Mouse (Mus musculus) G1E-ER4 (cell line): ENCODE data around the gene St8sia1. TPM values are rescaled to one million over a fixed set of nuclear protein-coding genes. Genes with fewer than 3 reads are reported as not detected.

ENCODE experiments used
- GATA1 ChIP-seq: IDR thresholded peaks from one replicate; pipeline ENCODE4 v1.8.0; 2012; ENCODE audit warnings: low read length, inconsistent platforms
- polyA plus RNA-seq: library from polyadenylated mRNA; stranded (reverse); fragments of >175 nt; gene quantifications from 2 replicates; pipeline ENCODE4 v1.2.3, GENCODE M21; 2012

The St8sia1 gene
- polyA plus RNA-seq, 1 experiment: not detected

DNA sequence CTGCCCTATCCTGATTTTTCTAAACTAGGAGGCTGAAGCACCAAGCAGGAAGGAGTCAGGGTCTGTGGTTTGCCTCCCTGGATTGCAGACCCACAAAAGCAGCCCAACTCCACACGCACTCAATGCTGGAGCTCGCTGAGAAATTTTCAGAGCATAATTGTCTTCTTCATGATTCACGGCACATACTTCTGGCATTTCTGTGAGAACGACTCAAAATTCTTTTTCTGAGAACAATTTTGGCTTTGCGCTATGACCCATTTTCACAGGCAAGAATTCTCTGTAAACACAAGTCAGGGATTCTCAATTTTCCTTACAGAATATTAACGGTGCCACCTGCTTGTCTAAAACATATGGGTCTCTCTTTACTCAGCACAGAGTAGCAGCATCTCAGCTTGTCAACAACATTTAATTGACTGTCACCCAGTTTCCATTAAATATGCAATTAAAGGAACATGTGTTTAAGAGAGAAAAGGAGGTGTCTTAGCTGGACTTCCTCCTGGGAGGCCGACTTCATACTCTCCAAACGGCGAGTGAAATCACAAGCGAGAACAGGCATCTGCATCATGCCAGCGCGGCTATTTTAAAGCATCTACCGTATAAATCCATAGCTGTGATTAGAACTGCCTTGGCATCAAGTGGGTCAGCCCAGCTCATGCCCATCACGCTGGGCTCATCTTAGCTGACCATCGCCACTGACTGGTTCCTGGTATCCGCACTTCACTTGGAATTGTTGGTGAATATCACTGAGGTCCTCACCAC is 35.5 kb downstream of the St8sia1 start:
- no peak for TF ChIP-seq GATA1

GRCm38 (mm10) chr6:142926901-142927605 is 37.2 kb downstream of the St8sia1 start:
- TF ChIP-seq GATA1: no peak

- no peak for TF ChIP-seq GATA1
Measured at GRCm38 (mm10) chr6:142925921-142926320, 38.3 kb downstream of the St8sia1 start.

- no peak for TF ChIP-seq GATA1
Measured at GRCm38 (mm10) chr6:142925374-142925773, 38.9 kb downstream of the St8sia1 start.

DNA sequence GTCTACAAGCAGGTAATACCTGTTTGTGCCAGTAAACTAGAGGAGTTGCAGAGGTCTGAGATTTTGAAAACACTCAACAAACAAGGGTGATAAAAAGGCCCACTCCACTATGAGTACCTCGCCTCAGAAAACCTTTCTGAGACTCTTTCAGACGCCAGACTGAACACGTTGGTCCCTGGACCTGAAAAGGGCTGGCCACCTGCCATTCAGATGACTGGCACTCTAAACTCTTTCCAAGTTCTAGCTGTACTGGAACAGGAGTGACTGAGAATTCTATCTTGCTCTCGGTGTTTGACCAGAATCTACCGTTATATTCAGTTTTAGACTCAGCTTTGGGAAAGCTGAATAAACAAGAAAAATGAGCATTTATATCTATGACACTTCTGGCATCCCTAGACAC is 43.4 kb downstream of the St8sia1 start:
- TF ChIP-seq GATA1: no peak

GRCm38 (mm10) chr6:142918691-142919090 is 45.6 kb downstream of the St8sia1 start:
- no peak for TF ChIP-seq GATA1

DNA sequence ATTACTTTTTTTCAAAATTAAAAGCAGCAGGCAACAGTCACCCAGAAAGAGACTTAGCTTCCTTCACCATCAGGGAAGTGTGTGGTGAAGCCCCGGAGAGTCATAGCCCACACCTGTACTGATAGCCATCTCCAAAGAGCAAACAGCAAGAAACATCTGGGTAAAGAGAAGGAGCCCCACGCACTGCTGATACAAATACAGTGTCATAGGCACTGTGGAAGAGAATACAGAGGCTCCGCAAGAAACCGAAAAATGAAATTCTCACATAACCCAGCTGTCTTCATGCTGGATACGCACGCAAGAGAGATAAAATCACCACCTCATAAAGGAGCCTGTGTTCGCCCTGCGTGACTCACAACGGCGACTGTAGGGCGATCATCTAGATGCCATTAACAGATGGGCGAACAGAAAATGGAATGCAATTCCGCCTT is 46.8 kb downstream of the St8sia1 start:
- no peak for TF ChIP-seq GATA1

DNA sequence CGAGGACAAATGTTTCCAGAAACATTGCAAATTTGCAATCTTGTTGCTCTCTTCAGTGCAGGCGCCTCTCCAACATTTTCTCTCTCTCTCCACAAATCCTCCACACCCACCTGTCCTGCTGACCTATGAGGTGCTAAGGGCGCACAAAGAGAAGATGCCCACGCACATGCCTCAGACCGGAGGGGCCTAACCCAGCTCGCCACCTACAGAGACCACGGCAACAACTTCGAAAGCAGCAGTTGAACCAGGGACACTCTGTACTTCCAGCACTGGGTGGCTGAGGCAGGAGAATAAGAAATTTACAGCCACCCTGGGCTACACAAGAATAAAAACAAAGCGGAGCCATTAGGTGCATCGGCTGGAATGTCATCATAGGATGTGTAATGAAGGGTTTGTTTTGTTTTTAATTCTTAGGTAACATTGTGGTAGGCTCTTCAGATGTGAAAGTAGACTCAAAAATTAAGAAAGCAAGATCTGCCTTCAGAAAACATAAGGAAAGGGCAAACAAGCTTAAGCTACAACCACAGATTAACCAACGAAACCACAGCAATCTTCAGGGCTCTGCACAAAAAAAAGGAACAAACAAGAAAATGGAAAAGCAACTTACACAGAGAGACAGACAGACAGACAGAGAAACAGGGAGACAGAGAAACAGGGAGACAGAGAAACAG is 47.8 kb downstream of the St8sia1 start:
- TF ChIP-seq GATA1: no peak

DNA sequence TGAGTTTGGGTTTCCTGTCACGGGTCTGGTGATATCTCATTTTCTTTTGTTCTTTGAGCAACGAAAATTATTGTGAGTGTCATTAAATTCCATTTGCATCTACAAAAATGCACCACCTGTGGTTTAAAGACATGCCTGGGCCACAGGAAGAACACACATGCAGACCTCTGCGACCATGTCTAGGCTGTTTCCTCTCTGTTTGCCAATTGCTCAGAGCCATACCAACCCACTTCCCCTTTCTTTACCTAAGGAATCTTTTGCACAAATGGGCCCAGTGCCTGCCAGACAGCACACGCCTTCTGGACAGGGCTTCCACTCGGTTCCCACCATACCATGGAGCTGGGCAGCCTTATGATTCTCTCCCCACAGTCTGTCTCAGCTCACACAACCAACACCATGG is 48.8 kb downstream of the St8sia1 start:
- no peak for TF ChIP-seq GATA1

DNA sequence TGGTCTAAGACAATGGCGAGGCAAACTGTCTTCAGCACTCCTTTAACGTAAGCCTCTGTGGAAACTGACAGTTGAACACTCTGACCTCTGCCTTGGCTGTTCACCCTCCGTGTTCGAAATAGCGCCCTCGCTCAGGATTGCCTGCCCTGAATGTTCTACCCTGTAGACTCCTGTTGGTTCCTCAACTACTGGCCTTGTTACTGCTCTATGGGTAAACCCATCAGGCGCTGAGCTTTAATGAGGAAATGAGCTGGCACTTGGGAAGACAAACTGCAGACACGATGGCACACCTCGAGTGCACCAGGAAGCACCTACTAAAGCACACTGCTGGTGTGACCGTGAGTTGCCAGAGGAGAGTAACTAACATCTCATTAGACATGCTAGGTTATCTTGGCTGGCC is 49.6 kb downstream of the St8sia1 start:
- TF ChIP-seq GATA1: no peak

DNA sequence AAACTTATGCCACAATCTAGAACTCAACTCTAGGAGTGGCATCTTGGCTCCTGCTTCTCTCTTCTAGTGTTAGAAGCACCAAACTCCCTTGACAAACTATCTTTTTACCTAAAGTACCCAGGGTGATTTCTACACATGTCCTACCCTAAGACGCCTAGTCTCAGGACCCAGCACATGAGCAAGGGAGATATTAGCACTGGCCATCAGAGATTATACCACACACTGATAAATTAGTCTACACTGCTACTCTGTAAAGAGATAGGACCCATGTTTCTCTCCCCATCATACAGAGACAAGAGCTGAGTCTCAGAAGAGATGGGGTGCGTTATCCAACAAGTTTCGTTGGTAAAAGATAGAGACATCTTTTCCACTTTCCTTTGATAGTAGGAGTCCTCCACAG is 53.0 kb downstream of the St8sia1 start:
- no peak for TF ChIP-seq GATA1

GRCm38 (mm10) chr6:142910721-142911120 is 53.5 kb downstream of the St8sia1 start:
- no peak for TF ChIP-seq GATA1

GRCm38 (mm10) chr6:142909771-142910105 is 54.5 kb downstream of the St8sia1 start:
- TF ChIP-seq GATA1: no peak

- no peak for TF ChIP-seq GATA1
Measured at GRCm38 (mm10) chr6:142908911-142909770, 55.1 kb downstream of the St8sia1 start.

DNA sequence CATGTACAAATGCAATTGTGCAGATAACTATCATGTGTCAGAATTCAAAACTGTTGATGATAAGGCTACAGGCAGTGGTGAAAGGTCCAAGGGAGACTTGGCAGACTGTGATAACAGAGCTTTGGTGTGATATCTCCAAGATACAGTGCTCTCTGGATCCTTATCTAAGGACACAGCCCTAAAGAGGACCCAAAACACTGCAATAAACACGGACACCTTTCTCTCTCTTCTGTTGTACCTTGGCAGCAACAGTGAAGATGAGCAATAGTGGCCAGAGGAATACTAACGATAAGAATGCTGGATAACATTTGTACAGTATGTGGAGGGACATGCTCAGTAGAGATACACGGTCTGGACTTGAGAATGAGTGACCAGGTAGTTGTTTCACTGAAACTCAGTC is 55.8 kb downstream of the St8sia1 start:
- no peak for TF ChIP-seq GATA1

GRCm38 (mm10) chr6:142895371-142895770 is 68.9 kb downstream of the St8sia1 start:
- no peak for TF ChIP-seq GATA1
